Mouse (Mus musculus) brain, embryonic 14.5 days (tissue): ENCODE data around the gene Capn11. TPM values are rescaled to one million over a fixed set of nuclear protein-coding genes. Genes with fewer than 3 reads are reported as not detected.
A peak's percentile ranks its signal among the peaks of the same experiment; 100 is the strongest.

ENCODE experiments used
- DNase-seq: peaks from one replicate; pipeline ENCODE4 v3.0.0-alpha.2; 2011; ENCODE audit warnings: low read depth
- CTCF ChIP-seq: fragments of 200-500 bp; IDR thresholded peaks from 2 replicates; pipeline ENCODE4 v1.5.1; 2012; ENCODE audit warnings: inconsistent platforms, mild to moderate bottlenecking, moderate library complexity, borderline replicate concordance; ENCODE audit not compliant: insufficient read depth, insufficient read length; ENCODE audit errors: extremely low read depth
- POLR2A ChIP-seq: fragments of 200-500 bp; IDR thresholded peaks from 2 replicates; pipeline ENCODE4 v1.6.1; 2012; ENCODE audit warnings: mild to moderate bottlenecking, inconsistent platforms, borderline replicate concordance; ENCODE audit not compliant: poor library complexity, insufficient read depth, insufficient read length, severe bottlenecking; ENCODE audit errors: extremely low read depth
- polyA plus RNA-seq: library from polyadenylated mRNA; depleted of rRNA; stranded (reverse); fragments of >200 nt; gene quantifications from 2 replicates; pipeline ENCODE4 v1.2.3, GENCODE M21; 2012; rRNA removed

The Capn11 gene
- polyA plus RNA-seq = 0.13 and 0.62 TPM in 2 replicates

DNA sequence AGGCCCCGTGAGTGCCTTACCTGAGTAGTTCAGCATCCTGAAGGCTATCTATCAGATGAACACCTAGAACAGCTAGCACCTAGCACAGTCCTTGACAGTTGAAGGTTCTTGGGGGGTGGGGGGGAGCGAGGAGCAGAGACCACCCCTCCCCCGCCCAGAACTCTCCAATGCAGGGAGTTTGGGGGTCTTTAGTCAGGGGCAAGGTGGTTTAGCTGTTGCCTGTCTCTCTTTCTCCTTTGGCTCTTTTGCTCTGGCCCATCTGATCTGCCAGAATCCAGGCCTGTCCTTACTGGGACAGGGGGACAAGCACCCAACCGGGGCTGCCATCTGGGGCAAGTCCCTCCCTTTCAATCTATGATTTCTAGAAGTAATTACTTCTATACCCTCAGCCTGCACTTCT, at the start of gene Capn11:
Gene Capn11, minus strand, starts transcription at position 101 of the 400 bp plus-strand sequence.
- no peak for TF ChIP-seq CTCF
- no peak for TF ChIP-seq POLR2A
- DNase-seq = no peak

DNA sequence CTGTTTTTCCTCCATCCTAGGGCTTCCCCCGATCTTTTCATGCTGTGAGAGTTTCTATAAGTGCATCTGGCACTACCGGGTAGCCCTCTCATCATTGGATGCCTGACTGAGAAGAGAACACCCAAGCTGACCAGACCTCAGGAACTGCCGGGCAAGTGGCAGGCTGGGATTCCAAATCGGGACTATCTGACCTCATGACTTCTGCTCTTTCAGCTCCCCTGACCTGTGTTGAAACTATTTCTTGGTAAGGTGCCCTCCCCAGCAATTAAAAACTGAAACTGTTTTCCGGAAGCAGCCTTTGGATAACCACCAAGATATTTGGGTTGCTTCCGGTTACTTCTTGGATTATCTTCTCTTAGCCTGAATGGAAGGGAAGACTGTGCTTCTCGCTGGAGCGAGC, 49.1 kb upstream of the Capn11 start:
- TF ChIP-seq POLR2A (no peak), CTCF (no peak)
- DNase-seq = no peak

DNA sequence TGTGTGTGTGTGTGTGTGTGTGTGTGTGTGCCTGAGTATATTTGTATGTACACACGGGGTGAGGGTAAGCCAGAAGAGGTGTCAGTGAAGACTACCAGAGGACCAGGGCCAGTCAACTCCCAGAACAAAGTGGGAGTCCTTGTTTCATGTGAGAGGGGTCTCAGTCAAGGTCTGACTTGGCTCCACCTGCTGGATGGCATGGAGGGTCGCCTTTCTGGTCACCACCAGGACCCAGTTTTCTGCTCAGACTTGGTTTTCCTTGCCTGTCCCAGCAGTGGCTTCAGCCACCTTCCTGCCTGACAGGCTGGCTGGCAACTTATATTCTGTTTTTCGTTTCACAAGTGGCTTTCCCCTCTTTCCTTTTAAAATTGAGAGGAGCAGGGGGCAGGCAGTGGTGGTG, 48.3 kb upstream of the Capn11 start:
- no peak for DNase-seq
- TF ChIP-seq POLR2A = no peak
- TF ChIP-seq CTCF = peak; percentile 30; the same call in 1 of the 2 replicates

DNA sequence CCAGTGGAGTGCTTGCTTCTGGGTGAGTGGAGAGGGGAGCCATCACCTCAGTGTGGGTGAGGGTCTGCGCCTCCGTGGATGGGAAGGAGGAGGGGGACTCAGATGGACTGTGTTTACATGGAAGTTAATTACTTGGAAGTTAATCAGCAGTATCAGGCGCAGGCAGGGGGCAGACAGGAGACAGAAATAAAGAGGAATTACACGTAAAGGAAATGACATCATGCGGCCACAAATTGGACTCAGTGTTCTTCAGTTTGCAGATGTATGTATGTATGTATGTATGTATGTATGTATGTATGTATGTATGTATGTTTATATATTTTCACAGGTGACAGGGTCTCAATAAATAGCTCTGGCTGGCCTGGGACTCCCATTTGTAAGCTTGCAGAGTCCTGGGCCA, 47.7 kb upstream of the Capn11 start:
- no peak for TF ChIP-seq CTCF
- TF ChIP-seq POLR2A = no peak
- no peak for DNase-seq

DNA sequence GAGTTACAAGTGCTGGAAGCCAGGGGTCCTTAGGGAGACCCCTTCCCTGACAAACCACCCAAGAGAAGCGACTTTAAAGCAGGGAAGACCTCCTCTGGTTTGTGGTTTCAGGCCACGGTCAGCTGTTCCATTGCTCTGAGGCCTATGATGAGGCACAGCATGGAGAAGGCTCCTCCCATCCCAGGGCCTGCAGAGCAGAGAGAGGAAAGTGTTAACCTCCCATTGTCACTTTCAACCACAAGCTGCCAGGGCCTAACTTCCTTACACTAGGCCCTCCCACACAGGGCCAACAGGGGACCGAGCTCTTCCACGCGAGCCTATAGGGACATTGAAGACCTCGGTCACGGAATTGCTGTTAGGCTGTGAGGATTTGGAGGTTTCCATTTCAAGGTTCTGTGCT, 44.1 kb upstream of the Capn11 start:
- no peak for DNase-seq
- TF ChIP-seq CTCF (no peak), POLR2A (no peak)

DNA sequence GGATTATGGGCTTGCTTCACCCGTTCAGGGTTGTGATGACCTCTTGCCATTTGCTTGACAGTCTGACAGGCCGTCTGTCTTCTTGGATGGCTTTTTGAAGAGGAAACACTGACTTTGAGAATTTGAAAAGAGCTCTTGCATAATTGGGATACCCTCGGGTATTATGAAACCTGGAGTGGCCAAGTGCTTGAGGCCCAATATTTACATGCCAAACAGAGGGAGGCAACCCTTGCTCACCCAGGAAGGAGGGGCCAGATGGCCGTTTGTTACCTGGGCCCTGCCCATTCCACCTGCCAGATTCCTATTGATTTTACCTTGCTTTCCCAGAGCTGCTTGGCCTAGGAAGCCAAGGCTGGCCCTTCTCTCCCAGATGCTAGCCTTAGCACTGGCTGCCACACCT, 43.1 kb upstream of the Capn11 start:
- no peak for DNase-seq
- TF ChIP-seq POLR2A (no peak), CTCF (no peak)

DNA sequence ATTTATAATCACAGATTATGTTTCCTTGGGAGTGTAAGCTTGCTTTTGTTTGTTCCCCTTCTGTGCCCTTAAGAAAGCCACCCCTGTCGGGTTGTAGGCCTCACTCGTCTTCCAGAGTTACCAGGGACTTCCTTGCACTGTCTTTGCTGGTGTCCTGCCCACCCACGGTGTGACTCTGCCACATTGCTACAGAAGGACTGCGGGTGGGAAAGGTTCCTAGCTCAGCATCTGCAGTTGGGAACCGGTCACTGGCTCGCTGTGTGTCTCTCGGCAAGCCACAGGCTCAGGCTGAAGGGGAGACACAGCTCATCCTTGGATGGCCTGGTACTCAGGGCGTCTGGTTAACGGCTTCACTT, 42.1 kb upstream of the Capn11 start:
- no peak for TF ChIP-seq CTCF
- TF ChIP-seq POLR2A = no peak
- DNase-seq = no peak

DNA sequence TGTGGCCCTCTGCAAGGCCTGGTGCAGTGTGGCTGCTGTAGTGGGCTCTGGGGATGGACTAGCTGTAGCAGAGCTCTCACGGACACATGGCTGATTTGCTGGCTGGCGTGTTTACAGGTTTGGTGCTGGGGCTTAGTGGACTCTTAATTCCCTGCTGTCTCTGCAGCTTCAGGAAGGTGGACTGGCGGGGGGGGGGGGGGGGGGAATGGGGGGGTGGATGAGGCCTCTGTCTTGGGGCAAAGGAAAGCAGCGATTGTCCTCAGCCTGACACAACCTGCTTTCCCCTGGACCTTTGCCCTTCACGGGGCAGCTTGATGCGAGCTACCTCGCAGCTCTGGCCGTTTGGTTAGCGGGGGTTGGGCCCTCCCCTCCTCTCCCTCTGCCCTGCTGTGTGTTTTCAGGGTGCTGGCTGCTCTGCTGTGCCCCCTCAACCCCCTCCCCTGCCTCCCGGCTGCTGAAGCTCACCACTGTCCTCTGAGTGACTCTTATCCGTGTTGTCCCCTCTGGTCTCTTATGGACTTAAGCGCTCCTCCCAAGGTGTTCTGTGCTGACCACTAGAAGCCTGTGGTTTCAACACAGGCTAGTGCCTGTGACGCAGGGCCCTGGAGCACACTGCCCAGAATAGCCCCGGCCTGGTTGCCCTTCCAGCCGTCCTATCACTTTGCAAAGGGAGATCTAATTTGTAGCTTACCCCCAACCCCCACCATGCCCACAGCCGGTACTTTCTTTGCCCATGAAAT, 41.5 kb upstream of the Capn11 start:
- TF ChIP-seq POLR2A = no peak
- no peak for DNase-seq

DNA sequence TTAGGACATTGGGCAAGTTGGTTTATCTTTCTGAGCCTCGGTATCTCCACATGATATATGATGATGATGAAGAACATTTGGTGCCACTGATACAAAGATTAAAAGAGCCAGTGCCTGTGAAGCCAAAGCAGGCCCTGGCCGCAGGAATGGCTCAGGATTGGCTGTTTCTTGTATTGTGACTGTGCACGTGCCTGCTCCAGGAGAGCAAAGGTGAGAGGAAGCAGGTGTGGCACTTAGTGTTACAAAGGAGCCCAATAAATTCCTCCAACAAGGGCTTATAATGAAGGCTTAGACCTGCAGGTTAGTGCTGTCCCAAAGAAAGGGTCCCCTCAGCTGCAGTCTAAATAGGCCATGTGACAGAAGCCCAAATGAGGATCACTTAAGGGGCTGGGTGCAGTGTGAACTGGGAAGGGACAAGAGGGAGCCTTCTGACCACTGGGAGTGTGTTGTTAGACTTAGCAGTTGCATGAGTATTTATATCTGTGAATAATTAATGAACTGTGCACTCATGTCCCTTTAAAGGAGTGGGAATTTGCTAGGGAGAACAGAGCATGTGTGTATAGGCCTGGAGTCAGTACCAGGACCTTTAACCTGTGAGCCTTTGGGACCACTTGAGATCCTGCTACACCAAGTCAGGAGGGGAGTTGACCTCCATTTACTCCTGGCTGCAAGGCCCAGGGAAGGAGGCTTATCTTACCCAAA, 40.1 kb upstream of the Capn11 start:
- no peak for DNase-seq
- TF ChIP-seq POLR2A (no peak), CTCF (no peak)

DNA sequence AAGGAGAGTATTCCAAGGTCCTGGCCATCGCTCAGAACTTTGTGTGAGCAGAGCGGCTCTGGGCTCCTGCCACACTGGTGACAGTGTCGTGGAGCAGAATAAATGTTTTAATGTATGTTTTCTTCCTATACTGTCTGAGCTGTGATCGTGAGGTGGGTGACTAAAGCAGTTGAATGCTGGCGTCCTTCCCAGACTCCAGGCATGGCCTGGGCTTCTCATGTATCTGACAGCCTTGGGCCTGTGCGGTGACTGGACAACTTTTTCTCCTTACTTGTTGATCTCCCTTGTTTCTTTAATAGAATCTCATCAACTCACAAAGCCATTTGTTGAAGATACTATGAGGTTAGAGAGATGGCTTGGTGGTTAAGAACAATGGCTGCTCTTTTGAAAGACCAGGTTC, 39.2 kb upstream of the Capn11 start:
- TF ChIP-seq POLR2A (no peak), CTCF (no peak)
- DNase-seq = no peak

DNA sequence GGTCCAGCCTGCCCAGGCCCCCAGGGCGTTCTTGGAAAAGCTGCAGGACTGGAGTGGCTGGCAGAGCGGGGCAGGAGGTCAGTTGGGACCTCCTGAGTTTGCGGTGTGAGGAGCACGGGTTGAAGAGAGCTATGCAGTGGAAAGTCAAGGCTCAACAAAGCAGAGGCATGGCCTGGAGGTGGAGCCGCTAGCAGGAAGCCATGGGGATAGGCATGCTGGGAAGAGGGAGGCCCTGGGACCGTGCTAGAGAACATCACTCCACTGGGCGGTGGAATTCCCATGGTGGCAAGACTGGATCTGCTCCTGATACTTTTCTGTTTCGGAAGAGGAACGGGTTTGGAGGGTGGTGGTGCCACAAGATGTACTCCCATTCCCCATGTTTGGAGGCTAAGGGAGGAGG, 37.9 kb upstream of the Capn11 start:
- no peak for DNase-seq

More for the DNA sequence above, 37.9 kb upstream of the Capn11 start:
- TF ChIP-seq POLR2A = no peak
- no peak for TF ChIP-seq CTCF
